Mouse (Mus musculus) limb, embryonic 11.5 days (tissue): ENCODE measurements around the gene Uqcc3. TPM values are rescaled to one million over a fixed set of nuclear protein-coding genes. Genes with fewer than 3 reads are reported as not detected.

Experiments used
- ATAC-seq: fragments of 200-750 bp; cut with Nextera tagmentation; 2 replicates; pipeline ENCODE4 v1.8.0; 2017; ENCODE audit warnings: low read depth; ENCODE audit not compliant: insufficient number of reproducible peaks, low FRiP score, low TSS enrichment
- DNase-seq: peaks from one replicate; pipeline ENCODE4 v3.0.0-alpha.2; 2015; ENCODE audit warnings: low spot score
- H3K27ac ChIP-seq: fragments of 300-500 bp; sonication (generic); replicated peaks from 2 replicates; pipeline ENCODE4 v1.5.1; 2014; ENCODE audit warnings: low read depth, mild to moderate bottlenecking, low read length
- H3K27me3 ChIP-seq: fragments of 300-500 bp; sonication (generic); 2 replicates; pipeline ENCODE4 v1.6.1; 2014; ENCODE audit warnings: mild to moderate bottlenecking, low read length, mixed read lengths; ENCODE audit not compliant: control insufficient read depth, insufficient read depth
- H3K36me3 ChIP-seq: fragments of 300-500 bp; sonication (generic); 2 replicates; pipeline ENCODE4 v1.6.1; 2014; ENCODE audit warnings: mild to moderate bottlenecking, low read length, moderate library complexity, mixed read lengths; ENCODE audit not compliant: control insufficient read depth, insufficient read depth
- H3K4me1 ChIP-seq: fragments of 300-500 bp; sonication (generic); 2 replicates; pipeline ENCODE4 v1.6.1; 2014; ENCODE audit warnings: low read length, mixed read lengths; ENCODE audit not compliant: control insufficient read depth, insufficient read depth
- H3K4me2 ChIP-seq: fragments of 300-500 bp; sonication (generic); 2 replicates; pipeline ENCODE4 v1.6.1; 2014; ENCODE audit warnings: low read depth, mild to moderate bottlenecking, moderate library complexity; ENCODE audit not compliant: severe bottlenecking
- H3K4me3 ChIP-seq: fragments of 300-500 bp; sonication (generic); 2 replicates; pipeline ENCODE4 v1.5.1; 2014; ENCODE audit warnings: low read depth, low read length
- H3K9ac ChIP-seq: fragments of 300-500 bp; sonication (generic); 2 replicates; pipeline ENCODE4 v1.6.1; 2014; ENCODE audit warnings: mild to moderate bottlenecking, low read length
- H3K9me3 ChIP-seq: fragments of 300-500 bp; sonication (generic); 2 replicates; pipeline ENCODE4 v1.6.1; 2016; ENCODE audit warnings: low read length; ENCODE audit not compliant: control insufficient read depth
- WGBS: fragments of 180-500 bp; shearing (Covaris S2); extraction: QIAGEN DNeasy Blood & Tissue Kit; methylation state at CpG from one replicate; pipeline ENCODE4 v1.1.7; 2014; 5-methylcytosine and 5-hydroxymethylcytosine counted together
- polyA plus RNA-seq: library from polyadenylated mRNA; unstranded; fragments of >200 nt; fragmentation: Nextera tagmentation; extraction: Ambion mirVana; gene quantifications from 2 replicates; pipeline ENCODE4 v1.2.1, GENCODE M21; 2014

Uqcc3 gene
- polyA plus RNA-seq, 1 experiment from 2014 or later: 60.2 TPM

GRCm38 (mm10) chr19:8888511-8889385 lies 8.0 kb upstream of the Uqcc3 start, which contains the start of the genes 1810009A15Rik and Gm49416:
Gene 1810009A15Rik, plus strand, starts transcription at chr19:8888853.
Gene Gm49416, plus strand, starts transcription at chr19:8888926.
- peak within 1 kb of the TSS; percentile 73 for H3K4me3 ChIP-seq
- DNase-seq (peak; percentile 97), ATAC-seq (peak; percentile 93)
- H3K4me1 ChIP-seq: peaks cover 6% of the 10 kb centered on the region; the same call in 1 of the 2 replicates
- peak within 1 kb of the TSS; percentile 80 for H3K9ac ChIP-seq
- H3K27ac ChIP-seq: peak within 1 kb of the TSS; percentile 87
- H3K27me3 ChIP-seq: no peaks in the 10 kb centered on the region
- H3K36me3 ChIP-seq: peaks cover 6% of the 10 kb centered on the region; the same call in 1 of the 2 replicates
- peak within 1 kb of the TSS; percentile 77 for H3K4me2 ChIP-seq
- H3K9me3 ChIP-seq: no peaks in the 10 kb centered on the region
- WGBS: under 1% methylated on average over 58 of the region's 58 CpGs

- peak; percentile 26 for DNase-seq
- WGBS: 16% methylated on average over 19 of the region's 19 CpGs
- ATAC-seq: no peak
- Histone ChIP-seq H3K4me1 (peaks cover 6% of the 10 kb centered on the region; the same call in 1 of the 2 replicates), H3K27ac (peak overlapping the region; percentile 63), H3K4me2 (peak overlapping the region; percentile 77), H3K9me3 (no peaks in the 10 kb centered on the region), H3K36me3 (peaks cover 6% of the 10 kb centered on the region; the same call in 1 of the 2 replicates), H3K27me3 (no peaks in the 10 kb centered on the region), H3K9ac (peak overlapping the region; percentile 80), H3K4me3 (peak overlapping the region; percentile 73)
These were observed 7.1 kb upstream of the Uqcc3 start for GRCm38 (mm10) chr19:8887585-8888463.

- Histone ChIP-seq H3K9me3 (no peaks in the 10 kb centered on the region), H3K4me1 (peaks cover 6% of the 10 kb centered on the region; the same call in 1 of the 2 replicates), H3K4me2 (no peak overlapping the region; the same call in none of the 2 replicates), H3K4me3 (peak overlapping the region; percentile 73; the same call in 1 of the 2 replicates), H3K9ac (no peak overlapping the region; the same call in 1 of the 2 replicates), H3K36me3 (peaks cover 6% of the 10 kb centered on the region; the same call in 1 of the 2 replicates), H3K27ac (peak overlapping the region; percentile 63), H3K27me3 (no peaks in the 10 kb centered on the region)
- 63% methylated on average over 1 of the region's 1 CpGs for WGBS
- DNase-seq (no peak), ATAC-seq (no peak)
These were observed 6.3 kb upstream of the Uqcc3 start for GRCm38 (mm10) chr19:8886916-8887584.

GRCm38 (mm10) chr19:8883616-8884015 lies 2.9 kb upstream of the Uqcc3 start, which contains the start of the genes Lbhd1 and Gm49403:
Gene Lbhd1, plus strand, starts transcription at chr19:8883732.
Gene Gm49403, plus strand, starts transcription at chr19:8883930.
- no peak within 1 kb of the TSS for H3K4me3 ChIP-seq
- peaks cover 6% of the 10 kb centered on the region; the same call in 1 of the 2 replicates for H3K4me1 ChIP-seq
- no peak within 1 kb of the TSS for H3K9ac ChIP-seq
- H3K4me2 ChIP-seq: no peak within 1 kb of the TSS
- DNase-seq (no peak), ATAC-seq (no peak)
- H3K36me3 ChIP-seq: no peaks in the 10 kb centered on the region
- H3K27me3 ChIP-seq: no peaks in the 10 kb centered on the region
- no peak within 1 kb of the TSS for H3K27ac ChIP-seq
- WGBS: 77% methylated on average over 3 of the region's 3 CpGs
- H3K9me3 ChIP-seq: no peaks in the 10 kb centered on the region

GRCm38 (mm10) chr19:8881034-8881392 lies 290 bp upstream of the Uqcc3 start:
- H3K27ac ChIP-seq: no peak overlapping the region
- H3K4me1 ChIP-seq: no peaks in the 10 kb centered on the region
- no peak for ATAC-seq
- peak overlapping the region; percentile 59 for H3K4me2 ChIP-seq
- H3K36me3 ChIP-seq: no peaks in the 10 kb centered on the region; the same call in 1 of the 2 replicates
- no peaks in the 10 kb centered on the region for H3K9me3 ChIP-seq
- peak overlapping the region; percentile 51 for H3K4me3 ChIP-seq
- no peaks in the 10 kb centered on the region for H3K27me3 ChIP-seq
- H3K9ac ChIP-seq: peak overlapping the region; percentile 65
- 20% methylated on average over 3 of the region's 3 CpGs for WGBS
- no peak for DNase-seq

GRCm38 (mm10) chr19:8875031-8875430 lies 5.7 kb downstream of the Uqcc3 start:
- H3K27ac ChIP-seq: no peak overlapping the region
- H3K36me3 ChIP-seq: peaks cover 8% of the 10 kb centered on the region
- no peak for DNase-seq
- H3K4me2 ChIP-seq: no peak overlapping the region
- H3K9me3 ChIP-seq: no peaks in the 10 kb centered on the region
- 93% methylated on average over 7 of the region's 7 CpGs for WGBS
- no peak for ATAC-seq
- peaks cover 5% of the 10 kb centered on the region; the same call in 1 of the 2 replicates for H3K4me1 ChIP-seq
- no peaks in the 10 kb centered on the region for H3K27me3 ChIP-seq
- H3K4me3 ChIP-seq: no peak overlapping the region
- H3K9ac ChIP-seq: no peak overlapping the region

GRCm38 (mm10) chr19:8872266-8872840 lies 8.4 kb downstream of the Uqcc3 start:
- DNase-seq (no peak), ATAC-seq (no peak)
- peak overlapping the region; percentile 74 for H3K4me3 ChIP-seq
- H3K36me3 ChIP-seq: peaks cover 8% of the 10 kb centered on the region
- 78% methylated on average over 10 of the region's 10 CpGs for WGBS
- no peak overlapping the region for H3K27ac ChIP-seq
- H3K4me1 ChIP-seq: peaks cover 5% of the 10 kb centered on the region; the same call in 1 of the 2 replicates
- peak overlapping the region; percentile 55 for H3K4me2 ChIP-seq
- H3K27me3 ChIP-seq: no peaks in the 10 kb centered on the region
- H3K9me3 ChIP-seq: no peaks in the 10 kb centered on the region
- peak overlapping the region; percentile 78 for H3K9ac ChIP-seq
